Mouse (Mus musculus): ENCODE measurements around the gene Sox1.

DNA sequence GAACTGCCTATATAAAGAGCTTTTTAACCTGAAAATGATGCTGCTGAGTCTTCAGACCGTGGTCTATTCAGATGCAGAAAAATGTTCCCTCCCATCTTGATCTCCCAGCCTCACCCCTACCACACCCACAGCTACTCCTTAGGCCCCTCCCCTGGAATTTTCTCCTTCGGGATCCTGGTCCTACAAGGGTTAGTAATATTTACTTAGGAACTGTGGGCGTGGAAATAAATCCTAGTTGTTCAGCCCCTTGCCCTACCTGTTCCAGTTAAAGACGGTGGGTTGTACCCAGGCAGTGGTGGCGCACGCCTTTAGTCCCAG, 36.6 kb downstream of the Sox1 start:
- TF ChIP-seq CTCF (IDR thresholded peaks at IDR 0.05; ENCODE audit: low read depth, low read length) = no peak
- TF ChIP-seq POLR2A (IDR thresholded peaks at IDR 0.05; ENCODE audit: borderline replicate concordance, low read depth, low read length) = no peak
